Mouse (Mus musculus) T-cell, adult 2 months (primary cell): ENCODE results near the gene Hnrnpf.
"Not testable (repeated sequence)": the region's sequence is repeated elsewhere in the genome, so short reads cannot be mapped to it uniquely, and the experiment has no call there.

Experiments
- DNase-seq: peaks from one replicate; pipeline ENCODE4 v3.0.0; 2022; ENCODE audit warnings: low spot score

The Hnrnpf gene

GRCm38 (mm10) chr6:117900126-117901080, at the start of gene Hnrnpf:
Hnrnpf (plus strand) TSS chr6:117900324.
- DNase-seq, result peak; percentile 92

GRCm38 (mm10) chr6:117851747-117852146, 48.4 kb upstream of the Hnrnpf start:
- peak; percentile 37 for DNase-seq

GRCm38 (mm10) chr6:117857990-117858389, 42.1 kb upstream of the Hnrnpf start:
- DNase-seq, result no peak

DNA sequence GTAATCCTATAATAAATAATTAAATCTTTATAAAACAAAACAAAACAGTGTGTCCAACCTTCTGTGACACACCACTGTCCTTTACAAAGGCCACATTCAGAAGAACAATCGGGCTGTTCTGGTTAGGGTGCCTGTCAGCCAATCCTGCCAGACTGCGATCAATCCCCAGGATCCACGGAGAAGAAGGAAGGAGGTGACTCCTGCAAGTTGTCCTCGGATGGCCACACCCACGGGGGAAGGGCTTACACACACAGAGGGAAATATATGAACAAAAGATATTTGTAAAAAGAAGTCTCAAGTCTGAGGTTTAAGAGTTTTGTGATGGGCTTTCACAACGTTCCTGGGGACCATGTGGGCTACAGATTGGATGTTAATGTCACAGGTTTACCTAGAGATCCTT, 38.3 kb upstream of the Hnrnpf start, which contains the start of gene Zfp239:
Zfp239 (plus strand) TSS at position 253 of the 400 bp plus-strand sequence.
- DNase-seq, result no peak

DNA sequence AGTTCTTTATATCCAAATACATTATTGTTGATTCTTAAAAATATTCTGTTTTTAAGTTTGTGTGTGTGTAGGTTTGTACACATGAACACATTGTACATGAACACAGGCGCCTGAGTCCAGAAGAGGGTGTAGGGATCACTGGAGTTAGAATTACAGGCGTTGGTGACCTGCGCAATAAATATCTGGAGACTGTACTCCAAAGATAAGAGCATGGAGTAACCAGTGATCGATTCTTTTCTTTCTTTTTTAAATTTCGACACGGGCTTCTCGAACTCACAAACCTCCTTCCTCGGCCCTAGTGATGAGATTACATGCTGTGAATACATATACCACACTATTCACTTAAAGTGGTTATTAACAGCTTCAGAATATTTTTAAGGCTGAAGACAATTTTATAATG, 37.7 kb upstream of the Hnrnpf start:
- no peak for DNase-seq

DNA sequence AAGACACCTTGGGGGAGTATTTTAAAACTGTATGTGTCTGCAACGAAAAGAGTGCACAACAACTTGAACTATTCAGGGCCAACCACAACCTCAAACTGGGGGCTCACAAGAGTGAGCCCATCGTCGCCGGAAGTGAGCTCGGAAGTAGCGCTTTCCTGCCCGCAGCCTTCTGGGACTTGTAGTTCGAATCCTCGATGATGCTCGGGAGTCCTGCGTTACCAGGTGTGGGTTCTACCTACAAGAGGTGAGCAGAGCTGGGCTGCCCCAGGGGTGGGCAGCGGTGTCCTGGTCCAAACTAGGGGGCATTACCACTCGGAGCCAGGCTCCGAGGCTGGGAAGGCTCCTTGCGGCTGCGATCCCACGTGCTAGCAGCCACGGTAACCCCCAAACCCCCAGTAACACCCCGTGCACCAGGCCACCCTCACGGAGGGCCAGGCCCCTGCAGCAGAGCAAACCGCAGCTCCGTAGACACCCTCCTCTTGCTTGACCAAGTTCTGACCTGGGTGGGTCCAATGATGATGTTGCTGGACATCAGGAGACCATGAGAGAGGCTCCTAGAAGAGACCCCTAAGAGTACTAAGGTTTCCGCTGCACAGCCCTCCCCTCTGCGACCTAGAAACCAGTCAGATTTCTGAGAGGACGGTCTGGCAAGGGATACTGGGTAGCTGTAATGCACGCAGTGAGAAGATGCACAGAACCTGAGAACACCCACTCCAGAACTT, 37.1 kb upstream of the Hnrnpf start:
- DNase-seq, result peak; percentile 74

GRCm38 (mm10) chr6:117863751-117864150, 36.4 kb upstream of the Hnrnpf start:
- DNase-seq, result no peak

DNA sequence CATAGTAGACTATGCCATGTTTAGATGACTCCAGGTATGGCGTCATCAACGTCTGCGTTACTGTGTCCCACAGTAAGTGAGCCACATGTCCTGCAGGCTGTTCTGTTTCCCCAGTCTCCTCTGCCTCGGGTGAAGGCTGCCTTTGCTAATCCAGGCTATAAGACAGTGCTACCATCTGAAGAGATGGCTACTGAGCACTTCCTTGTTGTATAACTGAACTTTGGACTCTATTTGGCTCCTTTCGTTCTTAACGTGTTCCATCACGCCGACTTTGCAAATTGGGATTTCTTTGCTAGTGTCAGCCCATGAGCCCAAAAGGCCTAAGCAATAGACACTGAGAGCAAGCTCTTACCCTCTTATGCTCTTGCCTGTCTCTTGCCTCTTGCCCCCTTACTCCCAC, 31.9 kb upstream of the Hnrnpf start:
- DNase-seq, result no peak

- no peak for DNase-seq
Measured at GRCm38 (mm10) chr6:117871034-117871433, 29.1 kb upstream of the Hnrnpf start.

GRCm38 (mm10) chr6:117873450-117873849, 26.7 kb upstream of the Hnrnpf start:
- not testable (repeated sequence) for DNase-seq

DNA sequence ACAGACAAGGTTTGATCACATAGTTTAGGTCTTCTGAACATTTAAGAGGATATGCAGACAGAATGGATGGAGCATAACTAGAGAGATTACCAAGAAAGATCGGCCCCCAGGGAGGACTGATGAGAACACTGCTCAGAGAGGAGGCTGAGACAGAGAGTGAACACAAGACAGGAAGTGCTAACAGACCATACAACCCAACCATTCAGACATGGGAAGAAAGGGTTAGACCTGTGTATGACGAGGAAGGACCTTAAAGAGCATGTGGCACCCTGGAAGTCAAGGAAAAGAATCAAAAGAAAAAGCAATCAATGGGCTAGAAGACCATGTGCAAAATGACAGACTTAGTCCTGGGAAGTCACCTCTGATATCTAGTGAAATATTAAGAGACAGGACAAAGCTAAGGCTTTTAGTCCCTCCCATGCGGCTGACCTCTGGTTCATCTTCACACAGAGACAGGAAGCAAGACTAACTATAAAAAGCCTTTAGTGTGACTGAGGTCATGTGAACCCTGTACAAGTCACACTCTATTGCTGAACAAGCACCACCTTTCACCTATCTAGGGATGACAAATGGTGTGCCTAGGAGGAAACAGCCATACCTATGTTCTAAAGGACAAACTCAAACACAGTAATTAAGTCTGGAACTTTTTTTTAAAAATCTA, 25.4 kb upstream of the Hnrnpf start:
- DNase-seq, result no peak

- DNase-seq, result peak; percentile 93
Measured at GRCm38 (mm10) chr6:117878700-117879407, 21.3 kb upstream of the Hnrnpf start.

- DNase-seq, result peak; percentile 99
Measured at GRCm38 (mm10) chr6:117879408-117880115, 20.6 kb upstream of the Hnrnpf start.

DNA sequence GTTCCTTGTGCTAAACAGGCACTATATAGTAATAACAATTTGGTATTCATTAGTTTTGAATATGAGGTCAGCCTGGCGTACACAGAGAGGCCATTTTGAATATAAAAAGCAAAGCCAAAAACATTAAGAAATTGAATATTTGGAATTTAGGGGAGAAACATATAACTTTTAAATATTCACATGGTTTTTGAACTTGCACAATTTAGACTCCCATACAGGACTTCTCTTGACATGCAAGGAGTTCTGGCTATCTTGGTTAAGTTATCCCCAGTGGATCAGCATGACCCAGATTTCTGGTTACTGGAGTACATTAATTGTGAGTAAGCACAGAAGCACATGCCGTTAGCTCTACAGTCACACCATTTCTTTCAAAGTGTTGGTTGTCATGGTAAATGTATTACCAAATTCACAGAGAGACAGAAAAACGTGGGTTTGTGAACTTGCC, 19.7 kb upstream of the Hnrnpf start:
- DNase-seq, result no peak

GRCm38 (mm10) chr6:117881229-117881628, 18.9 kb upstream of the Hnrnpf start:
- no peak for DNase-seq

DNA sequence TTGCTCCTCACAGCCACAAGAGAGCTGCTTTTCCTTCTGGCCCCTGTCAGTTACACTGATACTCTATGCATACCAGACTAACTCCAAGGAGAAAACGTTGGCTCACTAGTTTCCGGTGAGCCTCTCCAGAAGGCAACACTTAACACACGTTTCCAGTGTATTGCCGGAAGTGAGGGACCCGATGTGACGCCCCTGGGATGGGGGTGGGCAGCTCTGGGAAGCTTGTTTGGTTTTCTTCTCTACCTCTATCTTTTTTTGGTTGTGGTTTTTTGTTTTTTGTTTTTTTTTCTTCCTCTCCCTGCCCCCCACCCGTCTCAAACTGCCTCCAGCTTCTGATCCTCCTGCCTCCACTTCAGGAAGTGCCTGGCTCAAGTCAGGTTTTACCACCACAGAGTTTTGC, 18.1 kb upstream of the Hnrnpf start:
- DNase-seq, result peak; percentile 81

- DNase-seq, result no peak
Measured at GRCm38 (mm10) chr6:117885943-117886342, 14.2 kb upstream of the Hnrnpf start.

GRCm38 (mm10) chr6:117888032-117888431, 12.1 kb upstream of the Hnrnpf start:
- DNase-seq, result no peak

- no peak for DNase-seq
Measured at GRCm38 (mm10) chr6:117888642-117889096, 11.5 kb upstream of the Hnrnpf start.

- peak; percentile 83 for DNase-seq
Measured at GRCm38 (mm10) chr6:117890257-117890656, 9.9 kb upstream of the Hnrnpf start.
